Mouse (Mus musculus) embryonic facial prominence, embryonic 10.5 days (tissue): ENCODE measurements around the gene Olfr61. TPM values are rescaled to one million over a fixed set of nuclear protein-coding genes. Genes with fewer than 3 reads are reported as not detected.
"Not testable (repeated sequence)": the region's sequence is repeated elsewhere in the genome, so short reads cannot be mapped to it uniquely, and the experiment has no call there.

Experiments
- DNase-seq: peaks from one replicate; pipeline ENCODE4 v3.0.0-alpha.2; 2017; ENCODE audit warnings: low spot score
- H3K27ac ChIP-seq: fragments of 300-500 bp; sonication (generic); replicated peaks from 2 replicates; pipeline ENCODE4 v1.5.1; 2016; ENCODE audit warnings: mild to moderate bottlenecking
- H3K27me3 ChIP-seq: fragments of 300-500 bp; sonication (generic); replicated peaks from 2 replicates; pipeline ENCODE4 v1.6.1; 2016; ENCODE audit warnings: low read depth, mild to moderate bottlenecking; ENCODE audit not compliant: poor library complexity, severe bottlenecking
- H3K36me3 ChIP-seq: fragments of 300-500 bp; sonication (generic); replicated peaks from 2 replicates; pipeline ENCODE4 v1.6.1; 2016; ENCODE audit warnings: mild to moderate bottlenecking, moderate library complexity
- H3K4me1 ChIP-seq: fragments of 300-500 bp; sonication (generic); 2 replicates; pipeline ENCODE4 v1.6.1; 2016
- H3K4me3 ChIP-seq: fragments of 300-500 bp; sonication (generic); 2 replicates; pipeline ENCODE4 v1.5.1; 2016; ENCODE audit warnings: mild to moderate bottlenecking, moderate library complexity
- H3K9me3 ChIP-seq: fragments of 300-500 bp; sonication (generic); 2 replicates; pipeline ENCODE4 v1.6.1; 2016; ENCODE audit warnings: mild to moderate bottlenecking
- WGBS: fragments of 180-500 bp; shearing (Covaris S2); methylation state at CpG from one replicate; pipeline ENCODE4 v1.1.7; 2016; 5-methylcytosine and 5-hydroxymethylcytosine counted together
- polyA plus RNA-seq: library from polyadenylated mRNA; unstranded; fragments of >200 nt; fragmentation: Nextera tagmentation; extraction: Ambion mirVana; gene quantifications from 2 replicates; pipeline ENCODE4 v1.2.1, GENCODE M21; 2016

The Olfr61 gene
- not detected in 2 replicates for polyA plus RNA-seq

- not testable (repeated sequence) for H3K36me3 ChIP-seq, H3K9me3 ChIP-seq, DNase-seq, H3K27ac ChIP-seq, H3K4me1 ChIP-seq, H3K4me3 ChIP-seq, H3K27me3 ChIP-seq
- WGBS, result 91% methylated on average over 3 of the region's 3 CpGs
These were observed at the start of gene Olfr61 for GRCm38 (mm10) chr7:140628670-140629069. Gene Olfr61, plus strand, starts transcription at chr7:140628970.

GRCm38 (mm10) chr7:140600969-140601368, 27.8 kb upstream of the Olfr61 start, which contains the start of gene Olfr46:
Gene Olfr46, plus strand, starts transcription at chr7:140601269.
- H3K27me3 ChIP-seq, H3K9me3 ChIP-seq, H3K36me3 ChIP-seq, H3K27ac ChIP-seq, H3K4me1 ChIP-seq, DNase-seq, H3K4me3 ChIP-seq: not testable (repeated sequence)
- 80% methylated on average over 2 of the region's 2 CpGs for WGBS

GRCm38 (mm10) chr7:140630559-140630958, 1.8 kb downstream of the Olfr61 start:
- no peaks in the 10 kb centered on the region for H3K9me3 ChIP-seq
- H3K4me1 ChIP-seq, result no peaks in the 10 kb centered on the region
- 89% methylated on average over 1 of the region's 1 CpGs for WGBS
- no peak overlapping the region for H3K4me3 ChIP-seq
- H3K27me3 ChIP-seq, result no peaks in the 10 kb centered on the region
- DNase-seq, result no peak
- no peak overlapping the region for H3K27ac ChIP-seq
- no peaks in the 10 kb centered on the region for H3K36me3 ChIP-seq

GRCm38 (mm10) chr7:140646152-140646551, 17.4 kb downstream of the Olfr61 start, which contains the start of gene Olfr53:
Gene Olfr53, plus strand, starts transcription at chr7:140646452.
- no peak for DNase-seq
- Histone ChIP-seq H3K4me1 (no peaks in the 10 kb centered on the region), H3K27me3 (no peaks in the 10 kb centered on the region), H3K4me3 (no peak within 1 kb of the TSS), H3K36me3 (no peaks in the 10 kb centered on the region), H3K9me3 (no peaks in the 10 kb centered on the region), H3K27ac (no peak within 1 kb of the TSS)
- WGBS, result 83% methylated on average over 1 of the region's 1 CpGs

- no peak within 1 kb of the TSS for H3K4me3 ChIP-seq
- no peaks in the 10 kb centered on the region for H3K9me3 ChIP-seq
- no peaks in the 10 kb centered on the region for H3K27me3 ChIP-seq
- H3K36me3 ChIP-seq, result no peaks in the 10 kb centered on the region
- H3K27ac ChIP-seq, result no peak within 1 kb of the TSS
- H3K4me1 ChIP-seq, result no peaks in the 10 kb centered on the region
- no peak for DNase-seq
- WGBS, result 82% methylated on average over 4 of the region's 4 CpGs
These were observed 30.9 kb downstream of the Olfr61 start, which contains the start of gene Olfr539 for GRCm38 (mm10) chr7:140659630-140660029. Gene Olfr539, plus strand, starts transcription at chr7:140659930.

- 82% methylated on average over 3 of the region's 3 CpGs for WGBS
- H3K27me3 ChIP-seq, DNase-seq, H3K4me3 ChIP-seq, H3K9me3 ChIP-seq, H3K36me3 ChIP-seq, H3K27ac ChIP-seq, H3K4me1 ChIP-seq: not testable (repeated sequence)
These were observed 41.9 kb downstream of the Olfr61 start for GRCm38 (mm10) chr7:140670693-140671092.

GRCm38 (mm10) chr7:140675863-140676262, 47.1 kb downstream of the Olfr61 start:
- Histone ChIP-seq H3K27ac (no peak overlapping the region), H3K4me1 (peaks cover 5% of the 10 kb centered on the region; the same call in 1 of the 2 replicates), H3K36me3 (no peaks in the 10 kb centered on the region), H3K27me3 (no peaks in the 10 kb centered on the region), H3K4me3 (peak overlapping the region; percentile 35), H3K9me3 (peaks cover 4% of the 10 kb centered on the region; the same call in 1 of the 2 replicates)
- no peak for DNase-seq
- WGBS, result 5% methylated on average over 6 of the region's 6 CpGs

- H3K9me3 ChIP-seq, H3K4me3 ChIP-seq, H3K36me3 ChIP-seq, H3K27me3 ChIP-seq, DNase-seq, H3K4me1 ChIP-seq, H3K27ac ChIP-seq: not testable (repeated sequence)
- 68% methylated on average over 4 of the region's 4 CpGs for WGBS
These were observed 50.8 kb downstream of the Olfr61 start for GRCm38 (mm10) chr7:140679591-140679990.

- no peaks in the 10 kb centered on the region for H3K36me3 ChIP-seq
- WGBS, result 85% methylated on average over 1 of the region's 1 CpGs
- DNase-seq, result no peak
These were observed 52.9 kb downstream of the Olfr61 start, which contains the start of gene Olfr45 for GRCm38 (mm10) chr7:140681651-140682050. Gene Olfr45, plus strand, starts transcription at chr7:140681951.

More at GRCm38 (mm10) chr7:140681651-140682050, 52.9 kb downstream of the Olfr61 start, which contains the start of gene Olfr45:
- Histone ChIP-seq H3K4me1 (no peaks in the 10 kb centered on the region), H3K27ac (no peak within 1 kb of the TSS), H3K27me3 (no peaks in the 10 kb centered on the region), H3K9me3 (peaks cover 4% of the 10 kb centered on the region; the same call in 1 of the 2 replicates), H3K4me3 (no peak within 1 kb of the TSS)

Other genes starting within 250 kb of the Olfr61 start
- not detected in 2 replicates for gene Olfr531, start 226.1 kb upstream of the Olfr61 start, polyA plus RNA-seq
- gene Olfr532, start 207.3 kb upstream of the Olfr61 start, polyA plus RNA-seq, result not detected in 2 replicates
- gene Olfr533, start 165.6 kb upstream of the Olfr61 start, polyA plus RNA-seq, result not detected in 2 replicates
- not detected in 2 replicates for gene Olfr535, start 144.8 kb upstream of the Olfr61 start, polyA plus RNA-seq
- not detected in 2 replicates for gene Olfr536, start 121.6 kb upstream of the Olfr61 start, polyA plus RNA-seq
- gene Olfr538, start 61.1 kb upstream of the Olfr61 start, polyA plus RNA-seq, result not detected in 2 replicates
- 0.01 TPM in 1 of 2 replicates, not detected in the other for gene Olfr46, start 27.7 kb upstream of the Olfr61 start, polyA plus RNA-seq
- gene Olfr53, start 17.5 kb downstream of the Olfr61 start, polyA plus RNA-seq, result not detected in 2 replicates
- not detected in 2 replicates for gene Olfr539, start 31.0 kb downstream of the Olfr61 start, polyA plus RNA-seq
- gene Olfr45, start 53.0 kb downstream of the Olfr61 start, polyA plus RNA-seq, result not detected in 2 replicates
- gene Olfr541, start 68.3 kb downstream of the Olfr61 start, polyA plus RNA-seq, result not detected in 2 replicates
- gene Cyp2e1, start 134.8 kb downstream of the Olfr61 start, polyA plus RNA-seq, result not detected in 2 replicates
- gene Syce1, start 158.9 kb downstream of the Olfr61 start, polyA plus RNA-seq, result 0.10 and 0.14 TPM in 2 replicates
- 2.9 and 3.6 TPM in 2 replicates for gene Zfp941, start 193.2 kb downstream of the Olfr61 start, polyA plus RNA-seq
- gene Urah, start 206.0 kb downstream of the Olfr61 start, polyA plus RNA-seq, result 1.8 and 1.9 TPM in 2 replicates
- gene Scgb1c1, start 216.6 kb downstream of the Olfr61 start, polyA plus RNA-seq, result not detected in 2 replicates
- not detected in 2 replicates for gene Odf3, start 218.8 kb downstream of the Olfr61 start, polyA plus RNA-seq
- 0.22 TPM in 1 of 2 replicates, not detected in the other for gene Gm45785, start 227.4 kb downstream of the Olfr61 start, polyA plus RNA-seq
- gene Ric8a, start 228.0 kb downstream of the Olfr61 start, polyA plus RNA-seq, result 57.7 and 59.1 TPM in 2 replicates
- 22.4 and 23.0 TPM in 2 replicates for gene Bet1l, start 228.6 kb downstream of the Olfr61 start, polyA plus RNA-seq